Mouse (Mus musculus) kidney, postnatal 25 days (tissue): Measurements from ENCODE around the gene Pnliprp2.

ENCODE experiments used
- DNase-seq, 2 experiments: peaks; one replicate each; pipeline ENCODE4 v3.0.0; 2021; ENCODE audit warnings: mixed read lengths in 2 of 2

Gene Pnliprp2

GRCm38 (mm10) chr19:58805191-58805779 lies 45.8 kb downstream of the Pnliprp2 start:
- DNase-seq, result no peak

- DNase-seq, result peak; percentile 75 to 86
Measured at GRCm38 (mm10) chr19:58806364-58806763, 46.8 kb downstream of the Pnliprp2 start.

GRCm38 (mm10) chr19:58808864-58809263 lies 49.3 kb downstream of the Pnliprp2 start:
- DNase-seq, result no peak

- no peak for DNase-seq
Measured at GRCm38 (mm10) chr19:58810536-58810935, 51.0 kb downstream of the Pnliprp2 start.

DNA sequence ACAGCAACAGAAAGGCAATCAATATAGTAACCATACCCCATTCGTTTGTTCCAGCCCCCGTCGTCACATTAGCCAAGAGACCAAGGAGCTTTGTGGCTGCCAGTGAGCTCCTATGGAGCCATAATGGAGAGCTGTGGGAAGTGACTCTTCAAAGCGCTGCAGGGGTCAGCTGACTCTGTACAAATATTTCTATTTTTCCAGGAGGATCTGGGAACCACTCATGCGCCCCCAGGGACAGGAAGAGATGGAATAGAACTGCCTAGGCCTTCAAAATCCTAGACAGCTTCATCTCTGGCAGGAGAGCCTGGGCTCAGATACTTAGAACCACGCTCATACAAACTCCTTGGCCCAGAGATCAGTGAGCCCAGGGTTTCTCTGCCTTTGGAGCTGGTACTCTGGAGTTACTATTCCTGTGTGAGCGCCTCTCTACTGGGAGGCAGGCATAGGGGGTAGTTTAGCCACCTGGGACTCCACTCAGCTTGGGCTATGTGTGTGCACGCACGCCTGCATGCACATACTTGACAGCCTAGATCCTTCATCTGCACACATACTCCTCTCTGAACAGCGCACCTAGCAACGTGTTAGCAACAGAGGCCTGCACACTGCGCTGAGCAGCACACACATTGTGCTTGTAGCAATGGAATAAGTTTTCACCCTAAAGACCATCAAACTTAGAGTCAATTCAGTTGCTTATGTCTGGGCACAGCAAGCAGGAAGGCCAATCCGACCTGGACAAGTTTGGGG lies 55.8 kb downstream of the Pnliprp2 start:
- no peak for DNase-seq

DNA sequence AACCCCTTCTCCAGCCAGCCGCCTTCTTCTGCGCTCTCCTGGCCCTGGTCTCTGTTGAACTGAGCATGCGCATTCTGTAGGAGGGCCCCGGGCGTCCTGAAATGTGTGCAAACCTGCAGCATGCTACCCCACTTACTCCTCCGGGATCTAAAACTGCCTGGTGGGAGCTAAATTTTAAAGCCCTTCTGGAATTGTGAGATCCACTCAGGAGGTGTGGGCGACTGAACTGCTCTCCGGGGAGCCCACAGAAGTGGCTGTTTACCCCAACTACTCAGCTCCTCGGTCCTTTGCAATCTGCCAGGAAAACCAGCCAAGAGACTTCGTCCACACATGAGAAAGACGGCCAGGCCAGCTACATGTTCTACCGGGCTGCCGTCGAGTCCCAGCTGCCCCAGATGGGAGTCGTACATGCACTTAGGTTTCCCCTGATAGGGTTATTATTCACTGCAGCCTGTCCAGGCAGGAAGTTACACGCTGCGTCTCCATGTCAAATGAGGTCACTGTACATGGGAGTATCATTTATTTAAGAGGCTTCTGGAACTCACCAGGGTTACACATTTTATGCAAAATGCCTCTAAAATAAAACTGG lies 57.0 kb downstream of the Pnliprp2 start:
- DNase-seq, result peak; percentile 31 to 61

GRCm38 (mm10) chr19:58817398-58817797 lies 57.9 kb downstream of the Pnliprp2 start:
- no peak for DNase-seq

- DNase-seq, result peak; percentile 26 to 55
Measured at GRCm38 (mm10) chr19:58818571-58819415, 59.3 kb downstream of the Pnliprp2 start.

DNA sequence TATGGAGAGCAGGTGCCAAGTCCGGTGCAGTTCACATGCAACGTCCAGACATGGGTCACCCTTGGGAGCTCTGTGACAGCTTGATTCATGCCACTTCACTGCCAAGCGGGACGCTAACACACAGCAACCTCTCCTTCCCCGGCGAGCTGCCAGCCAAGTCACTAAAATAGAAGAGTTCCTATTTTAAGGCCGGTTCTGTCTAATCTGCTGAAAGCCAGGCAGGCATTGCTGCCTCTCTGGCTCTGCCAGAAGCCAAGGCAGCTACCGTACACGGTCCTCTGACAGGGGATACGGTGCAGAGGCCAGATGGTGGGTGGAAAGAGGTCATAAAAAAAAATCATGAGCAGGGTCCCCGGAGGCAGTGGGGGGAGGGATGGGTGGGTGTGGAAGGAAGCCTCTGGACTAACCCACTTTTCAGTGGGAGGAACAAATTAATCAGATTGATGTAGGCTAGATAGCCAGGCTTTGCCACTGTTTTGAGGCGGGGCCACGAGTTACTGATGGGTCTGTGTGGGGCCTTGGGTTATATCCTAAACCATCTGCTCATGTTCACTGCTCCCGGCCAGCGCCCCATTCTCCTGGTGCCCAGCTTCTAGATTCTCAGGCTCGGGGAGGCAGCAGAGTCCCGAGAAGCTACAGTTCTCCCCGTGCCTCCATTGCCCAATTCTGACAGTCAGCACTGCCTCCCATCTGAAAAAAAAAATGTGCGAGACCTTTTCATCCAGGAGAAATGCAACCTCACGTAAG lies 63.1 kb downstream of the Pnliprp2 start:
- DNase-seq, result peak; percentile 73 to 85

GRCm38 (mm10) chr19:58823301-58823700 lies 63.8 kb downstream of the Pnliprp2 start:
- no peak for DNase-seq

DNA sequence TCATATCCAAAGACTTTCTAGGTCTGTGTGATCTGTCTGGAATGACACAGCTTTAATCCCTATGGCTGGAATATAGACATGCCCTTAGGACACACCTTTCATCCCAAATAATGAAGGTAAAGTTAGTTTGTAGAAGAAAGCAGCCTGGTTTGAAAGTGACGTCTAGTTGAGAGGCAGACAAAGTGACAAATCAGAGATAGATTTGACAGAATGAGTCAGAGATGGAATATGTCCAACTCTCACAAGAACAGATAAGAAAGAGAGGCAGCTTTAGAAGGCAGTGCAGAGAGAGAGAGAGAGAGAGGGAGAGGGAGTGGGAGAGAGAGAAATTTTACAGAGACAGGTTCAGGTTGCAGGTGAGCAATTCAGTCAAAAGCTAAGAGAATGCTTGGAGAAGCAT lies 64.8 kb downstream of the Pnliprp2 start:
- DNase-seq, result no peak
